Comparison of ENCODE assay signal across 8 mouse cellular contexts in the genomic region with DNA sequence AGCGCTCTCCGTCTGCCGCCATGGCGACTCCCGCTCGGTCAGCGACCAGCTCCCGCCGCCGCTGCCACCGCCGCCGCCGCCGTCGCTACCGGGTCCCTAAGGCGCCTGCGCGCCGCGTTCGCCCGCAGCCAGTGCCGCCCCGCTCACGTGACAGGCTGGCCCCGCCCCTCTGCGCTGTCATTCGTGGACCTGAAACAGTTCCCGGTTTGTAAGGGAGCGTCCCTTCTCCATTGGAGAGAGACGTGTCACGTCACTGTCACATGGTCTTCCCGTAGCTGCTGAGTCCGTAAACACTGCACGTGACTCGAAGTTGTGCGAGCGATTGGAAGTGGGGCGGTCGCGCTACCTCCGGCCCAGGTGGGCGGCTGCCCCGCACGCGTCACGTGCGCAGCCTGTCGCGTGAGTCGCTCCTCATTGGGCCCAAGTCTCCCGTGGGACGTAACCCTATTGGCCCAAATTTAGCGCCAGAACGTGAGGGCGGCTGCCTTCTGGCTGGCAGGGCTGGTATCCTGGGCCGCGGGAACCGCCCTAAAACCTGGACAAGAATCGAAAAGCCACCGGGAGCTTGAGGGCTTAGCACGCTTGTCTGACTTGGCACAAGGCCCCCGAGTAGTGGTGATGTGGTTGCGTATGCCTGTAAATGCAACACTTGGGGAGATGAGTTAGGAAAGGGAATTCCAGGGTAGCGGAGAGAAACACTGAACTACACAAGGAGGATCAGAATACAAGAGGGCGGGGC. TPM values are rescaled to one million over a fixed set of nuclear protein-coding genes. Genes with fewer than 3 reads are reported as not detected.
DNase-seq lines count a peak whose midpoint lies in the region; ATAC-seq lines count a peak whose summit lies in the region.

A gene (minus strand): TSS at position 103 of the 739 bp plus-strand sequence.
A gene (plus strand): TSS at position 329 of the 739 bp plus-strand sequence.

- H3K27ac ChIP-seq in hindbrain, embryonic 15.5 days (replicated peaks) = peak within 1 kb of the TSS; percentile 91

- under 1% methylated on average over 68 of the region's 68 CpGs for WGBS in hindbrain, embryonic 15.5 days

- H3K27me3 ChIP-seq in hindbrain, embryonic 15.5 days = no peaks in the 10 kb centered on the region

- H3K9me3 ChIP-seq in hindbrain, embryonic 15.5 days = no peaks in the 10 kb centered on the region

- peak; percentile 100 for ATAC-seq in hindbrain, embryonic 15.5 days (ENCODE audit: low FRiP score, low read depth)

- H3K4me3 ChIP-seq in hindbrain, embryonic 15.5 days = peak within 1 kb of the TSS; percentile 94

- H3K9ac ChIP-seq in hindbrain, embryonic 15.5 days = peak within 1 kb of the TSS; percentile 97

- H3K4me2 ChIP-seq in hindbrain, embryonic 15.5 days = peak within 1 kb of the TSS; percentile 91

- peaks cover 30% of the 10 kb centered on the region for H3K36me3 ChIP-seq in hindbrain, embryonic 15.5 days

- DNase-seq in T-cell, adult 2 months (ENCODE audit: low spot score) = peak; percentile 99
- DNase-seq in cerebellum, postnatal 36 days = peak; percentile 99
- peak; percentile 98 to 100 for DNase-seq in frontal cortex, postnatal 36 days (ENCODE audit: low spot score in 2 of 2)
- peak; percentile 99 for DNase-seq in left cerebral cortex, adult 11 months (ENCODE audit: low spot score)
- DNase-seq in lung, postnatal 4 days = peak; percentile 99 to 100
- DNase-seq in retina, postnatal 7 days (ENCODE audit: low read depth, low spot score) = peak; percentile 98
- peak; percentile 97 for DNase-seq in urinary bladder, adult 2 months (ENCODE audit: low spot score)

- H3K4me1 ChIP-seq in hindbrain, embryonic 15.5 days (replicated peaks) = peaks cover 42% of the 10 kb centered on the region

RNA-seq across cellular contexts. Expression of the first gene that starts in this region (rescaled TPM):
- polyA plus RNA-seq in hindbrain, embryonic 15.5 days (2015; fragmentation: Nextera tagmentation; extraction: Ambion mirVana) = 92.4 and 107 TPM in 2 replicates
- 79.4 and 104 TPM in 2 replicates for polyA plus RNA-seq in urinary bladder, adult 2 months (2012; rRNA removed)

RNA-seq across cellular contexts. Expression of the second gene that starts in this region (rescaled TPM):
- polyA plus RNA-seq in hindbrain, embryonic 15.5 days (2015; fragmentation: Nextera tagmentation; extraction: Ambion mirVana) = 22.1 and 25.5 TPM in 2 replicates
- polyA plus RNA-seq in urinary bladder, adult 2 months (2012; rRNA removed) = 49.9 and 64.9 TPM in 2 replicates

Comparison
In these comparisons a context has a peak if more than half of its experiments do, and no peak if none do; other contexts are left out.
1. Peak in every context shown above with its lines: DNase-seq, ATAC-seq, H3K4me3 ChIP-seq and H3K27ac ChIP-seq.